Mouse (Mus musculus) hindbrain, embryonic 13.5 days (tissue): ENCODE results near the gene Smoc2. TPM values are rescaled to one million over a fixed set of nuclear protein-coding genes. Genes with fewer than 3 reads are reported as not detected.

Source experiments
- ATAC-seq: fragments of 200-750 bp; cut with Nextera tagmentation; 2 replicates; pipeline ENCODE4 v1.8.0; 2017; ENCODE audit warnings: moderate TSS enrichment; ENCODE audit not compliant: low FRiP score
- H3K27ac ChIP-seq: fragments of 300-500 bp; sonication (generic); 2 replicates; pipeline ENCODE4 v1.5.1; 2015; ENCODE audit warnings: inconsistent platforms, mild to moderate bottlenecking, moderate library complexity
- H3K27me3 ChIP-seq: fragments of 300-500 bp; sonication (generic); 2 replicates; pipeline ENCODE4 v1.6.1; 2015; ENCODE audit warnings: mild to moderate bottlenecking, inconsistent platforms
- H3K36me3 ChIP-seq: fragments of 300-500 bp; sonication (generic); 2 replicates; pipeline ENCODE4 v1.6.1; 2015; ENCODE audit warnings: mild to moderate bottlenecking, inconsistent platforms
- H3K4me1 ChIP-seq: fragments of 300-500 bp; sonication (generic); replicated peaks from 2 replicates; pipeline ENCODE4 v1.6.1; 2015; ENCODE audit warnings: inconsistent platforms
- H3K4me2 ChIP-seq: fragments of 300-500 bp; sonication (generic); 2 replicates; pipeline ENCODE4 v1.6.1; 2015; ENCODE audit warnings: inconsistent platforms, mild to moderate bottlenecking, moderate library complexity
- H3K4me3 ChIP-seq: fragments of 300-500 bp; sonication (generic); 2 replicates; pipeline ENCODE4 v1.5.1; 2015; ENCODE audit warnings: mild to moderate bottlenecking, inconsistent platforms
- H3K9ac ChIP-seq: fragments of 300-500 bp; sonication (generic); 2 replicates; pipeline ENCODE4 v1.6.1; 2015; ENCODE audit warnings: mild to moderate bottlenecking, inconsistent platforms
- H3K9me3 ChIP-seq: fragments of 300-500 bp; sonication (generic); 2 replicates; pipeline ENCODE4 v1.6.1; 2016; ENCODE audit warnings: inconsistent platforms
- WGBS: fragments of 180-500 bp; shearing (Covaris S2); methylation state at CpG from one replicate; pipeline ENCODE4 v1.1.7; 2015; 5-methylcytosine and 5-hydroxymethylcytosine counted together
- polyA plus RNA-seq: library from polyadenylated mRNA; unstranded; fragments of >200 nt; fragmentation: Nextera tagmentation; extraction: Ambion mirVana; gene quantifications from 2 replicates; pipeline ENCODE4 v1.2.1, GENCODE M21; 2015

The Smoc2 gene
- polyA plus RNA-seq, 1 experiment from 2014 or later: 4.4 TPM

DNA sequence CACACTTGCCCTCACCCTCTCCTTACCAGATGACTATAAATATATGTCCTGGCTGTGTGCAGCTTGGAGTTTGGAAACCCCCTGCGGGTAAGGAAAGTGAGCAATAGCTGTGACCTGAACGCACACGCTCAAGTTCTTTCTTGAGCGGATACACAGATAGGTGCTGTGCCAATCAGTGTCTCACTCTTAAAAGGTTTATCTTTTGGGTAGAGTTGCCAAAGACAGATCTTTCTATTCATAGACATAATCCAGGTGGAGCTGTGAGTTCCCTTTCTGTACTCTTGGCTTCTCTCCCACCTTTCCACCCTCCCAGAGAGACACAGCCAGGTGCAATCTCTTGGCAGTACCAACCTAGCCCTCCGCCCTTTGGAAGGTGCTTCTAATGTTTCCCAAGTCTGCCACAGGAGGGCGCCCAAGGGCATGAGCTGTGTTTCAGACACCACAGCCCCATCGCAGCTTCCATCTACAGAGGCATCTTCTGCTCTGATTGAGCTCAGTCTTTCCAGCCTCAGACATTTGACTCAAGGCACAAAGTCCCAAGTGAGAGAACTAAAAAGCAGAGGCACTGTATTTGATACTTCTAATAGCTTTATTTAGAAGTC, 8.8 kb downstream of the Smoc2 start:
- no peaks in the 10 kb centered on the region for H3K36me3 ChIP-seq
- no peak overlapping the region for H3K4me2 ChIP-seq
- WGBS: 50% methylated on average over 7 of the region's 7 CpGs
- no peaks in the 10 kb centered on the region for H3K4me1 ChIP-seq
- H3K9me3 ChIP-seq: no peaks in the 10 kb centered on the region
- no peak overlapping the region for H3K9ac ChIP-seq
- no peak overlapping the region for H3K4me3 ChIP-seq
- H3K27me3 ChIP-seq: peaks cover 7% of the 10 kb centered on the region; the same call in 1 of the 2 replicates
- peak; percentile 87; the same call in 1 of the 2 replicates for ATAC-seq
- no peak overlapping the region for H3K27ac ChIP-seq

DNA sequence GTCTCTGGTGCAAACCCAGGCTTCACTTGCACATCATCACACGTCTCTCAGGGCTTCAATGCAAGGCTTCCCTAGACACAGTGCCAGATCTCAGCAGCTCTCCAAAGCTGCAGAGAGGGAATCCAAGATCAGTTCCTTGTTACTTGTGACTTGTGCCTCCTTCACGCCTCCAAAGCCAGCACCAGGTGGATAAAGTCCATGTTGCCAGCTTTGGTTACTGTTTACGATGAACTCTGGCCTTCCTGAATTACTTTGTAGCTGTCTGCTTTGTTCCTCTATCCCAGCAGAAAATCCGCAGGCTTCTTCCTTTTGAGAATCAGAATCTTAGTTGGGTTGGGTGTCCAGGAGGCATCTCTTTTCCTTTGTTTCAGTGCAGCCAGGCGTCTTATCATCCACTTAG, 14.3 kb downstream of the Smoc2 start:
- Histone ChIP-seq H3K4me2 (no peak overlapping the region), H3K4me3 (no peak overlapping the region), H3K4me1 (no peaks in the 10 kb centered on the region), H3K27me3 (no peaks in the 10 kb centered on the region), H3K9me3 (no peaks in the 10 kb centered on the region), H3K36me3 (no peaks in the 10 kb centered on the region), H3K27ac (no peak overlapping the region), H3K9ac (no peak overlapping the region)
- no peak for ATAC-seq
- 72% methylated on average over 5 of the region's 5 CpGs for WGBS

DNA sequence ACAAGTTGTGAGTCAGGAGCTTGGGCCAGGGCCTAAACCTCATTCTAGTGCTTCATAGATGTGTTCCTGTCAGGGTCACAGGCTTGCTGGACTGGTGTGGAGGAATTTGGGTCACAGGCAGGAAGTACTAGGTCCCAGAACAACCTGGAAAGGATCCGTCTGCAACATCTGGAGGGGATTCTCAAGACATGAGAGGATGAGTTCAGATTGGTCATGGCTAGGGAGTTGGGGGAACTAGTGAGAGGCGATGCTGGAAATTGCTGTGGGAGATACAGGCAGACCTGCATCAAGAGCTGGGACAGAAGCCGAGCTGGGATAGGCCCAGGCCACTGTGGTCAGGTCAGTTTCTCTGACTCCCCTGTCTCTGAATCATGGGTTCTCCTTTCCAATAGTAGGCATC, 15.8 kb downstream of the Smoc2 start:
- Histone ChIP-seq H3K27me3 (no peaks in the 10 kb centered on the region), H3K9me3 (no peaks in the 10 kb centered on the region), H3K27ac (no peak overlapping the region), H3K4me1 (no peaks in the 10 kb centered on the region), H3K36me3 (no peaks in the 10 kb centered on the region), H3K4me2 (no peak overlapping the region), H3K9ac (no peak overlapping the region), H3K4me3 (no peak overlapping the region)
- 90% methylated on average over 3 of the region's 3 CpGs for WGBS
- no peak for ATAC-seq

DNA sequence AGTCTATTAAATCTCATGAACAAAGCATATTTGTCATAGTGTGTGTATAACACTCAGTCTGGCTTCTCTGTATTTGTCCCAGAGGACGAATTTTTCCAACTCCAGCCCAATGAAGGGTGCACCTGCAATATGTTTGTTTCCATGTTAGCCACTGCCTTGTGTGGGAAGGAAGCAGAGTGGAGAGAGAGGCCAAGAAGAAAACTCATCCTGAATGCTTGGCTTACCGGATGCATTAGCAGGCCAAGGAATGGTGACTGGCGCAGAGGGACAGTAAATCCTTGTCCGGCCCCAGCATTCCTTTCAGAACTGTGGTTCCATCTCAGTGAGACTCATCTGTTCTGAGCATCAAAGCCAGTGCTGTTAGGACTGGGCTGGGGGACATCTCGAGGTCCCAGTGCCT, 21.1 kb downstream of the Smoc2 start:
- Histone ChIP-seq H3K27ac (no peak overlapping the region), H3K4me3 (no peak overlapping the region), H3K4me1 (peaks cover 5% of the 10 kb centered on the region), H3K9ac (no peak overlapping the region), H3K27me3 (no peaks in the 10 kb centered on the region), H3K9me3 (no peaks in the 10 kb centered on the region), H3K4me2 (no peak overlapping the region), H3K36me3 (no peaks in the 10 kb centered on the region)
- WGBS: 94% methylated on average over 5 of the region's 5 CpGs
- ATAC-seq: no peak

DNA sequence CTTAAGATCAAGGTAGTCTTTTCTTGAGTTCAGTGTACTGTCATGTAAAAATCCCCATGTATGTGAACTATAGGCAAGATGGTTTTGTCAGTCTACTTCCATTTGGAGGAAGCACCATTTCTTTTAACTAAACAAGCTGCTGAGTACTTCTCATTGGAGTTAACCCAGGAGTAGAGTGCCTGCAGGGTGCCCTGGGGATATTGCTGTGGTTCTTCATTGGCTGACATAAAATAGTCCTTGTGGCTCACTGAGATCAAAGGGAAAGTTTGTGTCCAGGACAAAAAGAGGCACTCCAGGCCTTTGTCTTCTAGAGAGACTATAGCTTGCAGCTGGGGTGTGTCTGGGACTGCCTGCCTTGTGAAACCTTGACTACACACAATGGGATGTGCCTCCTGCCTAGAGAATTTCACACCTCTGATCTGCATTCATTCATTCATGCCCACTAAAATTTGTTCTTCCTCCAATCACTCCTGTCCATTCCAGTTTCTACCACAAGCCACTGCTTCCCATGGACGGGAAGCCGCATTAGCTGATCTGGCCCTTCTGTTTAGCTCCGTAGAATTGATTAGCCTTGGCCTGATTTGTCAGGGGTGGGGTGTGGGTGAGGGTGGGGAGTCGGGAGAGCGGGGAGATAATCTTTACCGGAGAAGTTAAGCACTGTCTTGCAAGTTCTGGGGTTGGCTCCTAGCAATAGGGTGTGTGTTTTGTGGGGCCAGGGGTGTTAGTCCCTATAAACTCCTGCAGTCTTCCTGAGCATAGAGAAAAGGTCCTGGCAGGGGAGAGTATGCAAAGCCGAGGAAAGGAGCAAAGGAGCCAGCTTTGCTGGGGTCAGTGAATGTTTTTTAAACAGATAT, 22.4 kb downstream of the Smoc2 start:
- no peak overlapping the region for H3K4me2 ChIP-seq
- WGBS: 12% methylated on average over 7 of the region's 7 CpGs
- no peak overlapping the region for H3K27ac ChIP-seq
- H3K9ac ChIP-seq: no peak overlapping the region
- no peak overlapping the region for H3K4me3 ChIP-seq
- H3K36me3 ChIP-seq: no peaks in the 10 kb centered on the region
- no peaks in the 10 kb centered on the region for H3K27me3 ChIP-seq
- no peaks in the 10 kb centered on the region for H3K9me3 ChIP-seq
- no peak for ATAC-seq
- H3K4me1 ChIP-seq: peaks cover 5% of the 10 kb centered on the region

DNA sequence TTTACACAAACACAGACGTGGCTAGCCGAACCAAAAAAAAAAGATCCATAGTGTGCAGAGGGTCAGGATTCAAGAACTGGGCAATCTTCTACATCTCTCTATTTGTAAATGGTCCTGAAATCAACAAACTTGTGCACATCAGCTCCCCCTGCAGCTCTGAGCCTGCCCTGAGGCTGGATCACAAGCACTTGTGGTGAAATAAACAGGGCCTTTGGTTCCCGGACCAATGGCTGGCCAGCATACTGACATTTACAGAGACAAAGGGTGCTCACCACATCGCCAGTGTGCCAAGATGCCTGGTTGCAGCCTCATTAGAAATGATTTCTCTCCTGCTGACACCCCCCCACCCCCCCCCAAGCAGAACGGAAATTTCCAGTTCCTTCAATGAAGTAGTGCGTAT, 23.1 kb downstream of the Smoc2 start:
- no peaks in the 10 kb centered on the region for H3K9me3 ChIP-seq
- WGBS: 40% methylated on average over 6 of the region's 6 CpGs

DNA sequence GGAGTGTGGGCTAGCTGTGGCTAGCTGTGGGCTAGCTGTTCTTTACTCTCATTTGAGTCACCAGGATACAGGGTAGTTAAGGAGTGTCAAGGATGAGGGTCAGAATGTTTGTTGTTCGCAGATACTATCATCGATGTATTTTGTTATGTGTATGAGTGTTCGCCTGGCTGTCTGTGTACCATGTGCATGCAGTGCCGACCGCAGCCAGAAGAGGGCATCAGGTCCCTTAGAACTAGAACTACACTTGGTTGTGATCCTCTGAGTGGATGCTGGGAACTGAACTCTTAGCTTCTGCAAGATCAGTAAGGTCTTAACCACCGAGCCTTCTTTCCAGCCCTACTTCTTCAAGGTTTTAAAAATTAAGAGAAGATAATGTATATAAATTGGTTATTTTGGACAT, 24.4 kb downstream of the Smoc2 start:
- Histone ChIP-seq H3K36me3 (no peaks in the 10 kb centered on the region), H3K4me2 (no peak overlapping the region), H3K4me3 (no peak overlapping the region), H3K27ac (no peak overlapping the region), H3K9ac (no peak overlapping the region), H3K4me1 (peaks cover 5% of the 10 kb centered on the region), H3K9me3 (no peaks in the 10 kb centered on the region), H3K27me3 (no peaks in the 10 kb centered on the region)
- no peak for ATAC-seq
- 98% methylated on average over 6 of the region's 6 CpGs for WGBS

More for the DNA sequence above, 23.1 kb downstream of the Smoc2 start:
- H3K36me3 ChIP-seq: no peaks in the 10 kb centered on the region
- H3K4me2 ChIP-seq: no peak overlapping the region
- H3K4me1 ChIP-seq: peaks cover 5% of the 10 kb centered on the region
- H3K9ac ChIP-seq: no peak overlapping the region
- peak; percentile 61; the same call in 1 of the 2 replicates for ATAC-seq
- no peak overlapping the region for H3K4me3 ChIP-seq
- no peaks in the 10 kb centered on the region for H3K27me3 ChIP-seq
- H3K27ac ChIP-seq: no peak overlapping the region

DNA sequence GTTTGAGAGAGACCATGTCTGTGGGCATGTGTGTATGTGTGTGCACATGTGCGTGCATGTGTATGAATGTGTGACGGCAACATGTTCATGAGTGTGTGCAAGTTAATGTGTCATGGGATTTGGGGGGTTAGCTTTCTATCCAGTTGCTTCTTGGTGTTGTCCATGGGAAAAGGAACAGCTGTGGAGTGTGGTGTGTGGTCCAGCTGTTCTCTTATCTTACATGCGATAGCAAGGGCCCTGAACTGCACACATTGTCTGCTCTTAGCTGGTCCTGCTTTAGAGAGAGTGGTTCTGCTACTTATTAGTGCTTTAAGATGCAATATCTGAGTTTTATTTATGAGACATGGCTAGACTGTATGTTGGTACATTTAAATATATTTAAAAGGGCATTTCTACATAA, 30.6 kb downstream of the Smoc2 start:
- Histone ChIP-seq H3K9me3 (no peaks in the 10 kb centered on the region), H3K27ac (no peak overlapping the region), H3K27me3 (no peaks in the 10 kb centered on the region), H3K9ac (no peak overlapping the region), H3K4me1 (no peaks in the 10 kb centered on the region), H3K4me3 (no peak overlapping the region), H3K4me2 (no peak overlapping the region), H3K36me3 (no peaks in the 10 kb centered on the region)
- ATAC-seq: no peak
- 92% methylated on average over 3 of the region's 3 CpGs for WGBS

DNA sequence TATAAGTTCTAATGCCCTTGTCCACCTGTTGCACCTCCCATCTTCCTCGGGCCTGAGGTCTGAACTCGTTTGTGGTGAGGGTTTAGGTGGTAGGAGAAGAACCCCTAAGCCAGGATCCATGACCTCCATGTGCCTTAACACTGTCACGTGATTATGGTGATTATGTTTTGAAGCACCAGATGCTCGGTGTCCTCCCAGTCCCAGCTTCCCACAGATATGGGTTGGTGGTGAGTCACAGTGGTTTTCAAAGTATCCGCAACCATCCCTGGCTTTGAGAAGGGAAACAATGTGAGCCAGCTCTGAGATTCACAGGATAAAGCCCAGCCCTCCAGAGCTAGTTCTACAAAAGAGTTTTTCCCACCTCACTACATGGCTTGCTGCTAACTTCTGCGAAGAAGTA, 33.1 kb downstream of the Smoc2 start:
- Histone ChIP-seq H3K9ac (no peak overlapping the region), H3K4me1 (no peaks in the 10 kb centered on the region), H3K27me3 (no peaks in the 10 kb centered on the region), H3K9me3 (no peaks in the 10 kb centered on the region), H3K4me3 (no peak overlapping the region), H3K36me3 (no peaks in the 10 kb centered on the region), H3K27ac (no peak overlapping the region), H3K4me2 (no peak overlapping the region)
- whole genome bisulfite sequencing: 89% methylated on average over 6 of the region's 6 CpGs
- ATAC-seq: no peak

DNA sequence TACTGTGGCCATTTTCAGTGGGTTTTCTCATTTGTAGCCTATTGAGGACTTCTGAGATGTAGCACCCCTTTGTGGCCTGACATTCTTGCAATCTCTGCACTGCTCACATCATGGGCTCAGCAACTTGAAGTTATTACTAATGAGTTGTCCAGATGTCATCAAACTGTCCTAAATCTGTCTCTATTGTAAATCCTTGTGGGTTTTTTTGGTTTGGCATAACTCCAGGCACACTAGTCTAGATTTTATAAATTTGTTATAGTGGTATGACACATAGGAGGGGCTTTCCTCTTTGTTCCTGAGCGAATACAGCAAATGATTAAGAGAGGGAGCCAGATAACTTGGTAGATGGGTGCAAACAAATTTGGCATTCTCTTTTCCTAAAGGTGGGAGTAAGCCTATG, 35.0 kb downstream of the Smoc2 start:
- Histone ChIP-seq H3K9ac (no peak overlapping the region), H3K4me2 (no peak overlapping the region), H3K4me3 (no peak overlapping the region), H3K27ac (no peak overlapping the region), H3K27me3 (no peaks in the 10 kb centered on the region), H3K36me3 (no peaks in the 10 kb centered on the region), H3K9me3 (no peaks in the 10 kb centered on the region), H3K4me1 (no peaks in the 10 kb centered on the region)
- whole genome bisulfite sequencing: 92% methylated on average over 1 of the region's 1 CpGs
- no peak for ATAC-seq

DNA sequence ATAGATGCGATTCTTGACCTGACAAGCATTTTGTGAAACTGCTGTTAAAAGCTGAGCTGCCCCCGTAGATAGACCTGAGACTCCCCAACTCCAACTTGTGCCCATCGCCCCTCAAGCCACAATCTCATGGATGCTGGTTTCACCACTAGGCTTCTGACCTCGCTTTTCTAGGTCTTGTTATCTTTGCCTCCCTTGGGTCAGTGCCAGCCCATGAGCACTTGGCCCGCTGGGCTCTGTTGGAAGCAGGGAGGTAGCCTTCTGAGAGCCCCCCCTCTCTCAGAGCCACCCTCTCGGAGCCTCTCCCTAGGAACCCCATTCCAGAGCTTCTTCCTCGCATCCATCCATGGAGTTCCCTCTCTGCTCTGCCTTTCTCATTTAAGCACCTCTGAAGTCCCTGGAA, 37.2 kb downstream of the Smoc2 start:
- no peak for ATAC-seq
- WGBS: 90% methylated on average over 7 of the region's 7 CpGs
- no peak overlapping the region for H3K4me2 ChIP-seq

DNA sequence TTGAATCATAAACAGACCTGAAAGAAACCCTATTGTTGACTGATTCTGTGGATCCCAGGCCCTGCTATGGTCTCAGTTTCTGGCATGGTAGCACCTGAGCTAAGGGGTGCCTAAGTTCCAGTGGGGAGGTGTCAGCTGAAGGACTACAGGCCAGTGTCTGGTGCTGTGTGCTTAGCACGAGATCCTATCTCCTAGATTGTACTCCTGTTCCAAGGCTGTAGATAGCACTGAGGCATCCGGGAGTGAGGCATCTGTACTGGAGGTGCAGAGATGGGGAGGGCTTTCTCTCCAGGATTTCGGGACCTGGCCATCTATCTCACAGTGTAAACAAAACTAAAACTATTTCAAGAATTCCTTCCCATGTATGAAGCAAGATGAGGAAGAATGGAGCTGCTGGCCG, 38.1 kb downstream of the Smoc2 start:
- no peaks in the 10 kb centered on the region for H3K4me1 ChIP-seq
- H3K36me3 ChIP-seq: no peaks in the 10 kb centered on the region
- ATAC-seq: no peak
- H3K4me2 ChIP-seq: no peak overlapping the region
- H3K27me3 ChIP-seq: no peaks in the 10 kb centered on the region
- H3K9me3 ChIP-seq: no peaks in the 10 kb centered on the region
- H3K4me3 ChIP-seq: no peak overlapping the region
- H3K27ac ChIP-seq: no peak overlapping the region
- H3K9ac ChIP-seq: no peak overlapping the region
- 80% methylated on average over 4 of the region's 4 CpGs for WGBS

More for the DNA sequence above, 37.2 kb downstream of the Smoc2 start:
- H3K27me3 ChIP-seq: no peaks in the 10 kb centered on the region
- H3K4me3 ChIP-seq: no peak overlapping the region
- H3K36me3 ChIP-seq: no peaks in the 10 kb centered on the region
- H3K4me1 ChIP-seq: no peaks in the 10 kb centered on the region
- no peaks in the 10 kb centered on the region for H3K9me3 ChIP-seq
- no peak overlapping the region for H3K27ac ChIP-seq
- H3K9ac ChIP-seq: no peak overlapping the region

DNA sequence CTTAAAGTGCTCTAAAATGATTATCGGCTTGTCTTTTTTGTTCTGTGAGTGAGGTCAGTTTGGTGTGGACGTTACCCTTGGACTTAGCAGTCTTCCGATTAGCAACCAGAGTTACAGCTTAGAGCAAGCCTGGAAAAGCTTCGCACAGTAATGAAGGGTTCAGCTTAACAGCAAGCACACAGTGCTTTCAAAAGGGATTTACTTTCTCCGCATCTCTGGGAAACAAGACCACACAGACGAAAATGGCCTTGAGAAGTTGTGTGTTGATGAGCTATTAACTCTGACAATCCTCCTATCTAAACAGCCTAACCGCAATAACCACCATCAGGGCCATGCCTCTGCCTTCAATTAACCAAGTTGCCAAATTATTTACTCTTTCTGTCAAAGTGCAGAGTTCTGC, 46.9 kb downstream of the Smoc2 start:
- no peak overlapping the region for H3K4me3 ChIP-seq
- no peak for ATAC-seq
- WGBS: 86% methylated on average over 7 of the region's 7 CpGs

More for the DNA sequence above, 46.9 kb downstream of the Smoc2 start:
- H3K27me3 ChIP-seq: no peaks in the 10 kb centered on the region
- no peak overlapping the region for H3K27ac ChIP-seq
- no peaks in the 10 kb centered on the region for H3K9me3 ChIP-seq
- no peaks in the 10 kb centered on the region for H3K4me1 ChIP-seq
- no peak overlapping the region for H3K9ac ChIP-seq
- H3K4me2 ChIP-seq: no peak overlapping the region
- no peaks in the 10 kb centered on the region for H3K36me3 ChIP-seq
